Mouse (Mus musculus) hindbrain, embryonic 16.5 days (tissue): Measurements from ENCODE around the gene Sh3bp5l. TPM values are rescaled to one million over a fixed set of nuclear protein-coding genes. Genes with fewer than 3 reads are reported as not detected.

Source experiments
- ATAC-seq: fragments of 200-750 bp; cut with Nextera tagmentation; 2 replicates; pipeline ENCODE4 v1.8.0; 2017; ENCODE audit warnings: moderate TSS enrichment, moderate library complexity
- H3K27ac ChIP-seq: fragments of 300-500 bp; sonication (generic); 2 replicates; pipeline ENCODE4 v1.5.1; 2014; ENCODE audit warnings: low read depth, mild to moderate bottlenecking, control low read depth, low read length, moderate library complexity
- H3K27me3 ChIP-seq: fragments of 300-500 bp; sonication (generic); replicated peaks from 2 replicates; pipeline ENCODE4 v1.6.1; 2014; ENCODE audit warnings: low read length; ENCODE audit not compliant: control insufficient read depth, insufficient read depth
- H3K36me3 ChIP-seq: fragments of 300-500 bp; sonication (generic); 2 replicates; pipeline ENCODE4 v1.6.1; 2014; ENCODE audit warnings: mild to moderate bottlenecking, low read length, moderate library complexity, mixed read lengths; ENCODE audit not compliant: control insufficient read depth, insufficient read depth
- H3K4me1 ChIP-seq: fragments of 300-500 bp; sonication (generic); 2 replicates; pipeline ENCODE4 v1.6.1; 2014; ENCODE audit warnings: low read depth, low read length; ENCODE audit not compliant: control insufficient read depth, insufficient read depth
- H3K4me2 ChIP-seq: fragments of 300-500 bp; sonication (generic); 2 replicates; pipeline ENCODE4 v1.6.1; 2014; ENCODE audit warnings: mild to moderate bottlenecking, low read length, control low read depth, moderate library complexity
- H3K4me3 ChIP-seq: fragments of 300-500 bp; sonication (generic); 2 replicates; pipeline ENCODE4 v1.5.1; 2014; ENCODE audit warnings: mild to moderate bottlenecking, low read length, control low read depth, moderate library complexity
- H3K9ac ChIP-seq: fragments of 300-500 bp; sonication (generic); 2 replicates; pipeline ENCODE4 v1.6.1; 2014; ENCODE audit warnings: low read depth, mild to moderate bottlenecking, control low read depth, low read length, moderate library complexity
- H3K9me3 ChIP-seq: fragments of 300-500 bp; sonication (generic); 2 replicates; pipeline ENCODE4 v1.6.1; 2014; ENCODE audit warnings: mild to moderate bottlenecking, low read length, moderate library complexity; ENCODE audit not compliant: control insufficient read depth
- whole genome bisulfite sequencing: fragments of 180-500 bp; shearing (Covaris S2); extraction: QIAGEN DNeasy Blood & Tissue Kit; methylation state at CpG from one replicate; pipeline ENCODE4 v1.1.7; 2014; 5-methylcytosine and 5-hydroxymethylcytosine counted together
- polyA plus RNA-seq: library from polyadenylated mRNA; unstranded; fragments of >200 nt; fragmentation: Nextera tagmentation; extraction: Ambion mirVana; gene quantifications from 2 replicates; pipeline ENCODE4 v1.2.1, GENCODE M21; 2015

The Sh3bp5l gene
- polyA plus RNA-seq, 1 experiment from 2014 or later: 48.0 TPM

GRCm38 (mm10) chr11:58315536-58316168 is 14.9 kb upstream of the Sh3bp5l start:
- ATAC-seq: no peak
- Histone ChIP-seq H3K4me1 (no peaks in the 10 kb centered on the region), H3K27me3 (no peaks in the 10 kb centered on the region), H3K9ac (no peak overlapping the region), H3K27ac (no peak overlapping the region), H3K4me2 (no peak overlapping the region), H3K9me3 (no peaks in the 10 kb centered on the region), H3K36me3 (0 out of 2 replicates have a peak, but pooled peaks cover 3% of the 10 kb centered on the region), H3K4me3 (no peak overlapping the region)
- 95% methylated on average over 5 of the region's 5 CpGs for WGBS

GRCm38 (mm10) chr11:58316344-58316743 is 14.2 kb upstream of the Sh3bp5l start:
- Histone ChIP-seq H3K4me3 (no peak overlapping the region), H3K36me3 (0 out of 2 replicates have a peak, but pooled peaks cover 3% of the 10 kb centered on the region), H3K4me1 (no peaks in the 10 kb centered on the region; the same call in 1 of the 2 replicates), H3K4me2 (no peak overlapping the region), H3K9me3 (no peaks in the 10 kb centered on the region), H3K9ac (no peak overlapping the region), H3K27me3 (no peaks in the 10 kb centered on the region), H3K27ac (no peak overlapping the region)
- ATAC-seq: no peak
- WGBS: 83% methylated on average over 17 of the region's 17 CpGs

- 73% methylated on average over 28 of the region's 28 CpGs for WGBS
- H3K27me3 ChIP-seq: no peaks in the 10 kb centered on the region
- no peak overlapping the region for H3K4me3 ChIP-seq
- no peak overlapping the region for H3K9ac ChIP-seq
- H3K27ac ChIP-seq: no peak overlapping the region
- H3K9me3 ChIP-seq: no peaks in the 10 kb centered on the region
- H3K4me1 ChIP-seq: peaks cover 3% of the 10 kb centered on the region
- H3K4me2 ChIP-seq: no peak overlapping the region
- H3K36me3 ChIP-seq: 0 out of 2 replicates have a peak, but pooled peaks cover 3% of the 10 kb centered on the region
- ATAC-seq: no peak
Observed at GRCm38 (mm10) chr11:58316768-58317390, 13.6 kb upstream of the Sh3bp5l start.

GRCm38 (mm10) chr11:58322824-58323569 is 7.5 kb upstream of the Sh3bp5l start:
- H3K4me2 ChIP-seq: peak overlapping the region; percentile 81
- H3K9ac ChIP-seq: peak overlapping the region; percentile 89
- H3K4me1 ChIP-seq: peaks cover 16% of the 10 kb centered on the region
- no peaks in the 10 kb centered on the region for H3K9me3 ChIP-seq
- H3K36me3 ChIP-seq: peaks cover 10% of the 10 kb centered on the region
- peak; percentile 98 for ATAC-seq
- no peaks in the 10 kb centered on the region for H3K27me3 ChIP-seq
- peak overlapping the region; percentile 79 for H3K4me3 ChIP-seq
- WGBS: under 1% methylated on average over 57 of the region's 63 CpGs
- H3K27ac ChIP-seq: peak overlapping the region; percentile 97

- ATAC-seq: no peak
- Histone ChIP-seq H3K9me3 (no peaks in the 10 kb centered on the region), H3K27ac (peak overlapping the region; percentile 97), H3K9ac (peak overlapping the region; percentile 89), H3K4me2 (peak overlapping the region; percentile 81), H3K27me3 (no peaks in the 10 kb centered on the region), H3K36me3 (peaks cover 10% of the 10 kb centered on the region), H3K4me1 (peaks cover 16% of the 10 kb centered on the region), H3K4me3 (peak overlapping the region; percentile 79)
- 13% methylated on average over 24 of the region's 24 CpGs for WGBS
Observed at GRCm38 (mm10) chr11:58323570-58324340, 6.8 kb upstream of the Sh3bp5l start.

GRCm38 (mm10) chr11:58324614-58325229 is 5.8 kb upstream of the Sh3bp5l start:
- H3K27me3 ChIP-seq: no peaks in the 10 kb centered on the region
- H3K4me3 ChIP-seq: no peak overlapping the region
- ATAC-seq: no peak
- H3K36me3 ChIP-seq: peaks cover 10% of the 10 kb centered on the region
- no peak overlapping the region for H3K4me2 ChIP-seq
- 90% methylated on average over 3 of the region's 3 CpGs for WGBS
- H3K4me1 ChIP-seq: peaks cover 25% of the 10 kb centered on the region
- no peaks in the 10 kb centered on the region for H3K9me3 ChIP-seq
- H3K27ac ChIP-seq: no peak overlapping the region
- H3K9ac ChIP-seq: no peak overlapping the region

- Histone ChIP-seq H3K4me3 (no peak overlapping the region), H3K4me2 (no peak overlapping the region), H3K27me3 (no peaks in the 10 kb centered on the region), H3K36me3 (peaks cover 10% of the 10 kb centered on the region), H3K27ac (no peak overlapping the region), H3K9me3 (no peaks in the 10 kb centered on the region), H3K9ac (no peak overlapping the region), H3K4me1 (peaks cover 30% of the 10 kb centered on the region)
- ATAC-seq: no peak
- over 99% methylated on average over 3 of the region's 3 CpGs for WGBS
Observed at GRCm38 (mm10) chr11:58326781-58327180, 3.7 kb upstream of the Sh3bp5l start.

- H3K4me1 ChIP-seq: peaks cover 30% of the 10 kb centered on the region
Observed at GRCm38 (mm10) chr11:58329906-58330275, 633 bp upstream of the Sh3bp5l start.

More at GRCm38 (mm10) chr11:58329906-58330275, 633 bp upstream of the Sh3bp5l start:
- under 1% methylated on average over 21 of the region's 21 CpGs for WGBS
- H3K4me2 ChIP-seq: peak overlapping the region; percentile 93
- peaks cover 10% of the 10 kb centered on the region for H3K36me3 ChIP-seq
- peak overlapping the region; percentile 88 for H3K4me3 ChIP-seq
- peak overlapping the region; percentile 79 for H3K27ac ChIP-seq
- H3K9me3 ChIP-seq: no peaks in the 10 kb centered on the region
- H3K9ac ChIP-seq: peak overlapping the region; percentile 90
- H3K27me3 ChIP-seq: no peaks in the 10 kb centered on the region
- ATAC-seq: peak; percentile 13
